Mouse (Mus musculus) heart, adult 2 months (tissue): ENCODE data around the gene Gm20388. TPM values are rescaled to one million over a fixed set of nuclear protein-coding genes. Genes with fewer than 3 reads are reported as not detected.

ENCODE experiments used
- DNase-seq, 2 experiments: peaks; one replicate each; pipeline ENCODE4 v3.0.0; 2021
- H3K27ac ChIP-seq: fragments of 200-600 bp; 2 replicates; pipeline ENCODE4 v1.8.1; 2022
- H3K27me3 ChIP-seq: fragments of 200-500 bp; 2 replicates; pipeline ENCODE4 v1.6.1; 2012; ENCODE audit warnings: mild to moderate bottlenecking, low read length, inconsistent platforms, mixed read lengths; ENCODE audit not compliant: control insufficient read depth, insufficient read depth
- H3K36me3 ChIP-seq: fragments of 200-500 bp; 2 replicates; pipeline ENCODE4 v1.6.1; 2012; ENCODE audit warnings: low read length, inconsistent platforms; ENCODE audit not compliant: control insufficient read depth, insufficient read depth
- H3K4me1 ChIP-seq: fragments of 200-500 bp; 2 replicates; pipeline ENCODE4 v1.6.1; 2011; ENCODE audit warnings: low read length; ENCODE audit not compliant: control insufficient read depth, insufficient read depth
- H3K4me3 ChIP-seq: fragments of 200-600 bp; 2 replicates; pipeline ENCODE4 v1.8.1; 2022
- H3K79me2 ChIP-seq: fragments of 200-500 bp; replicated peaks from 2 replicates; pipeline ENCODE4 v1.6.1; 2012; ENCODE audit warnings: mild to moderate bottlenecking, inconsistent platforms, low read length, moderate library complexity, mixed read lengths; ENCODE audit not compliant: control insufficient read depth, insufficient read depth
- H3K9ac ChIP-seq: fragments of 200-500 bp; 2 replicates; pipeline ENCODE4 v1.6.1; 2012; ENCODE audit warnings: low read depth, mild to moderate bottlenecking, control low read depth, inconsistent platforms, low read length, mixed read lengths
- CTCF ChIP-seq: fragments of 200-600 bp; IDR thresholded peaks from 2 replicates; pipeline ENCODE4 v1.8.1; 2022; ENCODE audit warnings: antibody characterized with exemption, mild to moderate bottlenecking, moderate library complexity
- EP300 ChIP-seq: fragments of 200-500 bp; IDR thresholded peaks from 2 replicates; pipeline ENCODE4 v1.6.1; 2011; ENCODE audit warnings: low read depth, low read length, control low read depth; ENCODE audit not compliant: insufficient read depth
- POLR2A ChIP-seq: fragments of 200-500 bp; IDR thresholded peaks from 2 replicates; pipeline ENCODE4 v1.6.1; 2011; ENCODE audit warnings: mild to moderate bottlenecking, low read depth, low read length, control low read depth; ENCODE audit not compliant: insufficient read depth
- WGBS: fragments of 180-500 bp; shearing (Covaris S2); methylation state at CpG from one replicate; pipeline ENCODE4 v1.1.7; 2018; 5-methylcytosine and 5-hydroxymethylcytosine counted together
- intact Hi-C: fragments of 180-260 bp; cut with DNase I; formaldehyde crosslinking; loops from one replicate; pipeline ENCODE4 v1.15.1; 2025
- polyA plus RNA-seq: library from polyadenylated mRNA; depleted of rRNA; stranded (reverse); fragments of >200 nt; gene quantifications from 2 replicates; pipeline ENCODE4 v1.2.3, GENCODE M21; 2012
- total RNA-seq, 2 experiments: library from RNA; stranded (reverse); gene quantifications; 2 replicates each; pipeline ENCODE4 v1.2.3; 2021

Gm20388 gene
- total and polyA plus RNA-seq, 3 experiments: 1.8 to 32.3 TPM; not detected in 1

- DNase-seq: no peak
- 55% methylated on average over 6 of the region's 6 CpGs for WGBS
- no peaks in the 10 kb centered on the region for H3K4me1 ChIP-seq
- no peak overlapping the region for H3K27ac ChIP-seq
- peaks cover 13% of the 10 kb centered on the region for H3K27me3 ChIP-seq
- H3K36me3 ChIP-seq: no peaks in the 10 kb centered on the region
- no peak for TF ChIP-seq POLR2A
- TF ChIP-seq CTCF: no peak
- no peak for TF ChIP-seq EP300
- intact Hi-C loops: no loop called here
- H3K79me2 ChIP-seq: no peaks in the 10 kb centered on the region
- no peak overlapping the region for H3K9ac ChIP-seq
- no peak overlapping the region for H3K4me3 ChIP-seq
Measured at GRCm38 (mm10) chr8:120879928-120880327, 969.3 kb downstream of the Gm20388 start.

DNA sequence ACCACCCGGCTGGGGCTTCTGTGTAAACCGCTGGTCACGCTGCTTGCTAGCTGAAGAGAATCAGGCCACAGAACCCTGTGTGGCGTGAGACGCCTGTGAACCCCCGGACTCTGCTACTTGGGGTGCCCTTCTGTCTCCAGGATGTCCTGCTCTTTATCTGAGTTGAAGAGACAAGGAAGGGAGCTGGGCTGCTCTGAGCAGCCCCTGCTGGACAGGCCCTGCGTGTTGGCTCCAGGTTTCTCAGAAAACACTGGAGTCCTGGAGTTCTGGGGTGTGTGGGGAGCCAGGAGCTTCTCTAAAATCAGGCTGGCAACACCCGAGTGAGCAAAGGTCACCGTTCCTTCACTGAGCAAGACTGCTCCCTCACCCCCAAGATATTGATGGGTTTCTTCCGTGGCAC lies 971.0 kb downstream of the Gm20388 start:
- intact Hi-C loops: no loop called here
- no peaks in the 10 kb centered on the region for H3K4me1 ChIP-seq
- WGBS: 70% methylated on average over 10 of the region's 10 CpGs
- no peak overlapping the region for H3K9ac ChIP-seq
- no peak overlapping the region for H3K27ac ChIP-seq
- no peak overlapping the region for H3K4me3 ChIP-seq
- no peak for DNase-seq
- no peaks in the 10 kb centered on the region for H3K36me3 ChIP-seq
- TF ChIP-seq CTCF: no peak
- no peak for TF ChIP-seq EP300
- TF ChIP-seq POLR2A: no peak
- peaks cover 15% of the 10 kb centered on the region for H3K27me3 ChIP-seq
- no peaks in the 10 kb centered on the region for H3K79me2 ChIP-seq

DNA sequence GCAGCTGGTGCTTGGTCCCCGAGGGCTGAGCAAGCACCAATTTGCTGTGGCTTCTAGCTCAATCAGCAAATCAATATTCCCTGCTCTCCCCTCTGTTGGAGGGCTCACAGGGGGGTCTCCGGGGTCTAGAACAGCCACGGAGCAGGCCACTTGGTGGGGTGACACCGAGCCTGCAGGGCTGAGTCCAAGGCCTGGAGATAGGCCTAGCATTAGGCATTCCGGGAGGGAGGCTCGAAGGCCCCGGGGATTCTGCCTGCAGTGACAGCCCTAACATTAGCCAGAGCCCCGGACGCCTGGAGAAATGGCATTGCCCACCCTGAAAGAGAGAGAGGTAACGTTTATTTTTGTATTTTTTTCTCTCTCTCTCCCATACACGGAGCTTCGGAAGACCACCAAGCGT lies 972.0 kb downstream of the Gm20388 start:
- Histone ChIP-seq H3K9ac (no peak overlapping the region), H3K4me3 (no peak overlapping the region), H3K4me1 (no peaks in the 10 kb centered on the region), H3K36me3 (no peaks in the 10 kb centered on the region), H3K27ac (no peak overlapping the region), H3K79me2 (no peaks in the 10 kb centered on the region), H3K27me3 (peaks cover 16% of the 10 kb centered on the region)
- intact Hi-C loops: no loop called here
- WGBS: 31% methylated on average over 13 of the region's 13 CpGs
- TF ChIP-seq EP300 (no peak), CTCF (no peak), POLR2A (no peak)
- no peak for DNase-seq

DNA sequence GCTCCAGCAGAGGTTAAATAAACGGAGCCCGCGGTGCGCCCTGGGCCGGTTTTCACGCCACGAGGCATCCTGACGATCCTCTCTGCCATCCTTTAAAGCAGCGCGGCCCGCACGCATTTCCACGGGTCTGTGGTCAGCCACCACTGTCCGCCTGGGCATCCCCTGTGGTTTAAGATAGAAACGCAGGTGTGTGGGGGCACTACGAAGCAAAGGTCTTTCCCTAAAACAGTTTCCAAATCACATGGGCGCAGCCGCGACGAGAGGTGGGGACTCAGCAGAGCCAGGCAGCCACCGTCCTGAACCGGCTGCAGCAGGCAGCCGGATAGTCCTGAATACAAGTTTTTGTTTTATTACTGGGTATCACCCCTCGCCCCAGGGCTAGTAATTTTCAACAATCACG lies 972.7 kb downstream of the Gm20388 start:
- Histone ChIP-seq H3K27me3 (peaks cover 20% of the 10 kb centered on the region), H3K9ac (no peak overlapping the region), H3K79me2 (no peaks in the 10 kb centered on the region), H3K4me3 (no peak overlapping the region), H3K4me1 (no peaks in the 10 kb centered on the region), H3K36me3 (no peaks in the 10 kb centered on the region), H3K27ac (no peak overlapping the region)
- intact Hi-C loops: no loop called here
- no peak for TF ChIP-seq CTCF
- TF ChIP-seq POLR2A: no peak
- no peak for TF ChIP-seq EP300
- WGBS: 10% methylated on average over 25 of the region's 25 CpGs
- DNase-seq: no peak

- 13% methylated on average over 15 of the region's 15 CpGs for WGBS
- Histone ChIP-seq H3K36me3 (no peaks in the 10 kb centered on the region), H3K27me3 (peaks cover 21% of the 10 kb centered on the region)
Measured at GRCm38 (mm10) chr8:120883853-120884252, 973.2 kb downstream of the Gm20388 start.

DNA sequence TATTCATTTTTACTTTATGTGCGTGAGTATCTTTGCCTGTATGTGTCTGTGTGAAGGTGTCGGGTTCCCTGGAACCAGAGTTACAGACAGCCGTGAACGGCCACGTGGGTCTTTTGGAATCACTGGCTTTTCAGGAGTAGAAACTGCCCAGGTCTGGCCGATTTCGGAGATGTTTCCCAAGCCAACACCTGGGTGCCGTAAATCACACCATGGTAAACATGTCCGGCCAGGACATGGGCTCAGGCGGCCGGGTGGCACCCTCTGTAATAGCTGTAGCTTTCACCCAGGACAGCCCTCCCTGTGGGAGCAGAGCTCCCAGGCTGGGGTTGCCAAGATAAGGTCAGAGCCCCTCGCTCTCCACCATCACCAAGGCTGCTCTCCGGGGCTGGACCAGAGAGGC lies 974.2 kb downstream of the Gm20388 start:
- H3K4me1 ChIP-seq: no peaks in the 10 kb centered on the region
- TF ChIP-seq CTCF (no peak), POLR2A (no peak), EP300 (no peak)
- 41% methylated on average over 13 of the region's 13 CpGs for WGBS
- no peak overlapping the region for H3K4me3 ChIP-seq
- H3K27me3 ChIP-seq: peaks cover 21% of the 10 kb centered on the region
- intact Hi-C loops: no loop called here
- H3K9ac ChIP-seq: no peak overlapping the region
- no peak for DNase-seq
- H3K27ac ChIP-seq: no peak overlapping the region
- no peaks in the 10 kb centered on the region for H3K79me2 ChIP-seq
- no peaks in the 10 kb centered on the region for H3K36me3 ChIP-seq

More at GRCm38 (mm10) chr8:120883853-120884252, 973.2 kb downstream of the Gm20388 start:
- intact Hi-C loops: no loop called here
- TF ChIP-seq EP300: no peak
- TF ChIP-seq POLR2A: no peak
- no peak for TF ChIP-seq CTCF
- H3K79me2 ChIP-seq: no peaks in the 10 kb centered on the region
- H3K27ac ChIP-seq: no peak overlapping the region
- H3K9ac ChIP-seq: no peak overlapping the region
- no peaks in the 10 kb centered on the region for H3K4me1 ChIP-seq
- H3K4me3 ChIP-seq: no peak overlapping the region
- no peak for DNase-seq

DNA sequence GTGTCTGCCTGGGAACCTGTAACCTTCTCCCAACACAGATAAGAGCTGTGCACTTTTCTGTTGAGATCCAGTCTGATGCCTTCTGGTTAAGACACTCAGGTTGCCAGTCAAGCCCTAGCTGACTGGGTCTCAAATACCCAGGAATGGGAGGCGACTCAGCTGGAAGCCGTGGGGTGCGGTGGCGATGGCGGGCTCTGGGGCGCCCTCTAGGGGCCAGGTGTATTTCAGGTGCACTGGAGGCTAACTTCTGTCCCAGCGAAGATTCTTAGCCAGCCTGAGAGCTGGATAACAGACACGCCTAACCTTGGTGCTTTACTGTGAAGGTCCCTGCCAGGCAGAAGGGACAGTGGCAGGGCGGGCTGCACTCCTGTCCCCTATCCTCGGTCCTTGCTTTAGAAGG lies 976.6 kb downstream of the Gm20388 start:
- no peak for DNase-seq
- H3K79me2 ChIP-seq: no peaks in the 10 kb centered on the region
- 7% methylated on average over 10 of the region's 10 CpGs for WGBS
- TF ChIP-seq POLR2A: no peak
- peak; percentile 52 for TF ChIP-seq CTCF
- H3K27ac ChIP-seq: no peak overlapping the region
- H3K4me1 ChIP-seq: no peaks in the 10 kb centered on the region
- H3K9ac ChIP-seq: no peak overlapping the region
- peaks cover 18% of the 10 kb centered on the region for H3K27me3 ChIP-seq
- H3K36me3 ChIP-seq: no peaks in the 10 kb centered on the region
- H3K4me3 ChIP-seq: no peak overlapping the region
- intact Hi-C loops: no loop called here
